In the genomic region with DNA sequence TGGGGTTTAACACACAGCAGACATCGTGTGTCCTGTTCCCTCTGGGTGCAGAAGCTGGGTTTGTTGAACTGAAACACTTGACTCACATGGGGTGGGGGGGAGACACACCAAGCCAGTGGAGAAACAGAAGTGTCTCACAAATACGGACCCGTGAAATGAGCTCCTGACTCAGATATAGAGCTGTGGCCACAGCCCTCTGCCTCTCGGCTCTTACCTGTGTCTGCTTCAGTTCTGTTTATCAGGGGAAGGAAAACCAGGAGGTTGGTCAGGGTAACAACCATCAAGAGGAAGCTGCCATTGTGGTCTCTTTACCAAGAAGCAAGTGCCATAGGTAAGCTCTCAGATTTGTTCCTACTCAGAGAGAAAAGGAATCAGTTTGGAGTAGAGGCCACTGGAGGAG, we compare ENCODE assay signal across 26 mouse cellular contexts. TPM values are rescaled to one million over a fixed set of nuclear protein-coding genes. Genes with fewer than 3 reads are reported as not detected.
DNase-seq lines count a peak whose midpoint lies in the region; ATAC-seq and TF ChIP-seq lines count a peak whose summit lies in the region.
"Had no signal": no experiment of that assay in that cellular context is flagged by ENCODE, and none has a peak within 500 bp of the region (broad histone marks: within the 10 kb centered on the region; RNA-seq: fewer than 3 reads in every experiment).

No protein-coding gene starts in this region.

- 87% methylated on average over 4 of the region's 4 CpGs for WGBS in intestine, embryonic 15.5 days
- WGBS in lung, postnatal 0 days, result 73% methylated on average over 4 of the region's 4 CpGs
- 81% methylated on average over 4 of the region's 4 CpGs for WGBS in hindbrain, postnatal 0 days

- no peaks in the 10 kb centered on the region for H3K27me3 ChIP-seq in intestine, embryonic 15.5 days (replicated peaks)
- no peaks in the 10 kb centered on the region for H3K27me3 ChIP-seq in lung, postnatal 0 days (replicated peaks; ENCODE audit: insufficient read depth, low read length)
- H3K27me3 ChIP-seq in hindbrain, postnatal 0 days (ENCODE audit: insufficient read depth, low read length), result no peaks in the 10 kb centered on the region
- H3K27me3 ChIP-seq: embryonic facial prominence, embryonic 12.5 days; embryonic facial prominence, embryonic 15.5 days; forebrain, embryonic 15.5 days; hindbrain, embryonic 12.5 days; hindbrain, embryonic 15.5 days had no signal

- no peaks in the 10 kb centered on the region for H3K9me3 ChIP-seq in intestine, embryonic 15.5 days
- no peaks in the 10 kb centered on the region for H3K9me3 ChIP-seq in lung, postnatal 0 days (ENCODE audit: low read length)
- H3K9me3 ChIP-seq in hindbrain, postnatal 0 days (ENCODE audit: low read length), result no peaks in the 10 kb centered on the region
- H3K9me3 ChIP-seq: embryonic facial prominence, embryonic 12.5 days; embryonic facial prominence, embryonic 15.5 days; forebrain, embryonic 15.5 days; heart, embryonic 10.5 days; heart, embryonic 13.5 days; hindbrain, embryonic 12.5 days; hindbrain, embryonic 15.5 days had no signal

- H3K4me3 ChIP-seq in intestine, embryonic 15.5 days (replicated peaks), result no peak overlapping the region
- no peak overlapping the region for H3K4me3 ChIP-seq in lung, postnatal 0 days (ENCODE audit: low read depth, low read length)
- no peak overlapping the region for H3K4me3 ChIP-seq in hindbrain, postnatal 0 days (ENCODE audit: low read length)
- H3K4me3 ChIP-seq: embryonic facial prominence, embryonic 12.5 days; embryonic facial prominence, embryonic 15.5 days; forebrain, embryonic 15.5 days; heart, adult 2 months; heart, embryonic 10.5 days; heart, embryonic 13.5 days; hindbrain, embryonic 12.5 days; hindbrain, embryonic 15.5 days had no signal

- no peak for TF ChIP-seq CTCF in lung, postnatal 0 days (IDR thresholded peaks at IDR 0.05)
- no peak for TF ChIP-seq CTCF in hindbrain, postnatal 0 days (IDR thresholded peaks at IDR 0.05; ENCODE audit: low read depth)

- ATAC-seq in common myeloid progenitor, adult 5-6 weeks (replicated peaks; ENCODE audit: low read depth, poor library complexity, severe bottlenecking), result peak; percentile 34; the same call in 1 of the 2 replicates
- peak; percentile 65 for ATAC-seq in megakaryocyte, adult 5-6 weeks (ENCODE audit: poor library complexity, severe bottlenecking)
- no peak for ATAC-seq in intestine, embryonic 15.5 days
- ATAC-seq in lung, postnatal 0 days, result no peak
- no peak for ATAC-seq in hindbrain, postnatal 0 days
- ATAC-seq: forebrain, embryonic 15.5 days; intestine, embryonic 16.5 days had no signal

- no peak overlapping the region for H3K4me2 ChIP-seq in intestine, embryonic 15.5 days (replicated peaks)
- H3K4me2 ChIP-seq in lung, postnatal 0 days (replicated peaks; ENCODE audit: low read depth, low read length), result no peak overlapping the region
- no peak overlapping the region for H3K4me2 ChIP-seq in hindbrain, postnatal 0 days (ENCODE audit: low read depth, low read length)
- H3K4me2 ChIP-seq: embryonic facial prominence, embryonic 12.5 days; embryonic facial prominence, embryonic 15.5 days; forebrain, embryonic 15.5 days; heart, embryonic 13.5 days; hindbrain, embryonic 12.5 days; hindbrain, embryonic 15.5 days had no signal

- no peak overlapping the region for H3K9ac ChIP-seq in intestine, embryonic 15.5 days
- no peak overlapping the region for H3K9ac ChIP-seq in lung, postnatal 0 days (replicated peaks; ENCODE audit: low read depth)
- H3K9ac ChIP-seq in hindbrain, postnatal 0 days (replicated peaks; ENCODE audit: low read length), result no peak overlapping the region
- H3K9ac ChIP-seq: embryonic facial prominence, embryonic 12.5 days; embryonic facial prominence, embryonic 15.5 days; forebrain, embryonic 15.5 days; heart, embryonic 13.5 days; hindbrain, embryonic 12.5 days; hindbrain, embryonic 15.5 days had no signal

- H3K4me1 ChIP-seq in intestine, embryonic 15.5 days (replicated peaks), result no peaks in the 10 kb centered on the region
- H3K4me1 ChIP-seq in lung, postnatal 0 days (ENCODE audit: insufficient read depth, low read depth, low read length), result no peaks in the 10 kb centered on the region
- H3K4me1 ChIP-seq in hindbrain, postnatal 0 days (ENCODE audit: insufficient read depth, low read length), result no peaks in the 10 kb centered on the region
- H3K4me1 ChIP-seq: embryonic facial prominence, embryonic 12.5 days; embryonic facial prominence, embryonic 15.5 days; forebrain, embryonic 15.5 days; heart, embryonic 10.5 days; heart, embryonic 13.5 days; hindbrain, embryonic 12.5 days; hindbrain, embryonic 15.5 days had no signal

- H3K27ac ChIP-seq in intestine, embryonic 15.5 days, result no peak overlapping the region
- H3K27ac ChIP-seq in lung, postnatal 0 days (ENCODE audit: low read length), result no peak overlapping the region
- no peak overlapping the region for H3K27ac ChIP-seq in hindbrain, postnatal 0 days
- H3K27ac ChIP-seq: embryonic facial prominence, embryonic 12.5 days; embryonic facial prominence, embryonic 15.5 days; forebrain, embryonic 15.5 days; heart, adult 2 months; heart, embryonic 10.5 days; heart, embryonic 13.5 days; hindbrain, embryonic 12.5 days; hindbrain, embryonic 15.5 days had no signal

- no peak for TF ChIP-seq EP300 in lung, postnatal 0 days (IDR thresholded peaks at IDR 0.05)

- DNase-seq in spleen, postnatal 36 days (ENCODE audit: low spot score in 2 of 2), result peak; percentile 19 to 28
- no peak for DNase-seq in spleen, adult 18-20 months
- no peak for DNase-seq in lung, postnatal 0 days (ENCODE audit: low spot score)
- DNase-seq in hindbrain, postnatal 0 days (ENCODE audit: low spot score), result no peak
- DNase-seq: adrenal gland, adult 8-10 months; adrenal gland, postnatal 25 days; cerebellum, adult 11-12 months; cerebellum, adult 8-10 months; cerebellum, postnatal 10 days; cerebellum, postnatal 36 days; gastrocnemius, postnatal 25 days; heart, adult 2 months; heart, postnatal 14 days; heart, postnatal 4 days had no signal

- no peaks in the 10 kb centered on the region for H3K36me3 ChIP-seq in intestine, embryonic 15.5 days
- no peaks in the 10 kb centered on the region for H3K36me3 ChIP-seq in lung, postnatal 0 days (ENCODE audit: insufficient read depth, low read length)
- no peaks in the 10 kb centered on the region for H3K36me3 ChIP-seq in hindbrain, postnatal 0 days (ENCODE audit: insufficient read depth, low read length)
- H3K36me3 ChIP-seq: embryonic facial prominence, embryonic 12.5 days; embryonic facial prominence, embryonic 15.5 days; forebrain, embryonic 15.5 days; G1E; heart, embryonic 10.5 days; heart, embryonic 13.5 days; hindbrain, embryonic 12.5 days; hindbrain, embryonic 15.5 days had no signal

RNA-seq across cellular contexts. Expression of a gene that starts 16.6 kb away (rescaled TPM):
- 82.0 and 95.8 TPM in 2 replicates for total RNA-seq in common myeloid progenitor, adult 5-6 weeks (2017)
- 37.1 and 44.6 TPM in 2 replicates for total RNA-seq in megakaryocyte, adult 5-6 weeks (2015)
- total RNA-seq in megakaryocyte, adult 5-6 weeks (2017), result 65.9 and 77.6 TPM in 2 replicates
- 0.46 and 0.85 TPM in 2 replicates for polyA plus RNA-seq in intestine, embryonic 15.5 days (2015; fragmentation: Nextera tagmentation; extraction: Ambion mirVana)
- polyA plus RNA-seq in lung, postnatal 0 days (2015; fragmentation: Nextera tagmentation; extraction: Ambion mirVana), result 0.90 and 0.98 TPM in 2 replicates
- total RNA-seq in hindbrain, postnatal 0 days (2014; rRNA removed), result 0.43 and 0.89 TPM in 2 replicates
- 0.11 and 0.13 TPM in 2 replicates for polyA plus RNA-seq in hindbrain, postnatal 0 days (2015; fragmentation: Nextera tagmentation; extraction: Ambion mirVana)
- total RNA-seq: G1E had no signal

RNA-seq across cellular contexts. Expression of a gene that starts 45.1 kb away (rescaled TPM):
- total RNA-seq in common myeloid progenitor, adult 5-6 weeks (2017), result 0.09 TPM in 1 of 2 replicates, not detected in the other
- 0.89 TPM in 1 of 2 replicates, not detected in the other for total RNA-seq in megakaryocyte, adult 5-6 weeks (2015)
- total RNA-seq in megakaryocyte, adult 5-6 weeks (2017), result 0.24 and 0.70 TPM in 2 replicates
- polyA plus RNA-seq in intestine, embryonic 15.5 days (2015; fragmentation: Nextera tagmentation; extraction: Ambion mirVana), result 3.9 and 5.3 TPM in 2 replicates
- polyA plus RNA-seq in lung, postnatal 0 days (2015; fragmentation: Nextera tagmentation; extraction: Ambion mirVana), result 29.5 and 30.2 TPM in 2 replicates
- 5.0 and 11.8 TPM in 2 replicates for total RNA-seq in hindbrain, postnatal 0 days (2014; rRNA removed)
- polyA plus RNA-seq in hindbrain, postnatal 0 days (2015; fragmentation: Nextera tagmentation; extraction: Ambion mirVana), result 4.2 and 4.4 TPM in 2 replicates
- polyA plus RNA-seq: G1E had no signal

Comparison
In these comparisons a context has a peak if more than half of its experiments do, and no peak if none do; other contexts are left out.
1. DNase-seq: peak in spleen, postnatal 36 days (2 of 2); none in spleen, adult 18-20 months (0 of 2), lung, postnatal 0 days (single experiment) and hindbrain, postnatal 0 days (single experiment).
2. ATAC-seq: peak in common myeloid progenitor, adult 5-6 weeks (single experiment) and megakaryocyte, adult 5-6 weeks (single experiment); none in intestine, embryonic 15.5 days (single experiment), lung, postnatal 0 days (single experiment) and hindbrain, postnatal 0 days (single experiment).
3. RNA of a gene that starts 16.6 kb away (total RNA-seq): 82.0 to 95.8 TPM in common myeloid progenitor, adult 5-6 weeks and 37.1 to 77.6 TPM in megakaryocyte, adult 5-6 weeks; 0.43 to 0.89 TPM in hindbrain, postnatal 0 days; every median in the first group is over 10 times any median in the second.